Mouse (Mus musculus): ENCODE data around the gene Odf2. TPM values are rescaled to one million over a fixed set of nuclear protein-coding genes. Genes with fewer than 3 reads are reported as not detected.

Gene Odf2
- polyA plus RNA-seq, 1 experiment from 2014 or later: 42.4 TPM

DNA sequence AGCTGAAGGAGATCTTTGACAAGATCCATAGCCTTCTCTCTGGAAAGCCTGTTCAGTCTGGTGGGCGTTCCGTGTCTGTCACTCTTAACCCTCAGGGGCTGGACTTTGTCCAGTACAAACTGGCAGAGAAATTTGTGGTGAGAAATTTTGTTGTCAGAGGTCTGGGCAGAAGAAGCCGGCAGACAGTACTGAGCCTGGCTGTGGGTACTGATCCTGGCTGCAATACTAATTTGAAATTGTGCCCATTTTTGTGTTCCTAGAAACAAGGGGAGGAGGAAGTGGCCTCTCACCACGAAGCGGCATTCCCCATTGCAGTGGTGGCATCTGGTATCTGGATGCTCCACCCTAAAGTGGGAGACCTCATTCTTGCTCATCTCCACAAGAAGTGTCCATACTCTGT lies 59.9 kb downstream of the Odf2 start:
- Histone ChIP-seq H3K9ac (no peak overlapping the region), H3K27ac (no peak overlapping the region), H3K4me1 (replicated peaks) (0 out of 2 replicates have a peak, but pooled peaks cover 2% of the 10 kb centered on the region), H3K4me3 (no peak overlapping the region), H3K27me3 (no peaks in the 10 kb centered on the region), H3K9me3 (replicated peaks) (no peaks in the 10 kb centered on the region), H3K36me3 (peaks cover 76% of the 10 kb centered on the region), H3K4me2 (no peak overlapping the region)
- 89% methylated on average over 5 of the region's 5 CpGs for WGBS
- ATAC-seq (replicated peaks; ENCODE audit: insufficient number of reproducible peaks, insufficient read depth, low FRiP score, low read depth): no peak

DNA sequence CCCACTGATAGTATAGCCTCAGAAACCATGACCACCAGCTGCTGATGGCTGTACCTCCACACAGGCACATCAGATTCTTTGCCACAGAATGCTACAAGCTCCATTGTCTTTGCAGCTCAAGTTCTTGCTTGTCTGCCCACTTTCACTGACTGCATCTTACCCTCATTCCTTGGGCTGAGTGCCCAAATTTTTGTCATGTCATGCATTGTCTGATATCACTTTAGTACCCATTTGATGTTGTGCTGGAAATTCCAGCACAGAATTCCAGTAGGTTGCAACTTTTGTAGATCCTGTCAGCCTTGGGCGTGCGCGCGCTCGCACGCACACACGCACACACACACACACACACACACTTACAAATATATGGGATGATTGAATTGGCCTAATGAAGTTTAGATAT lies 72.2 kb downstream of the Odf2 start:
- no peak overlapping the region for H3K9ac ChIP-seq
- H3K4me2 ChIP-seq: no peak overlapping the region
- H3K27ac ChIP-seq: no peak overlapping the region
- 90% methylated on average over 7 of the region's 7 CpGs for WGBS
- H3K9me3 ChIP-seq (replicated peaks): no peaks in the 10 kb centered on the region
- H3K4me1 ChIP-seq (replicated peaks): peaks cover 18% of the 10 kb centered on the region
- ATAC-seq (replicated peaks; ENCODE audit: insufficient number of reproducible peaks, insufficient read depth, low FRiP score, low read depth): no peak
- peaks cover 19% of the 10 kb centered on the region for H3K36me3 ChIP-seq
- no peaks in the 10 kb centered on the region for H3K27me3 ChIP-seq
- H3K4me3 ChIP-seq: no peak overlapping the region

DNA sequence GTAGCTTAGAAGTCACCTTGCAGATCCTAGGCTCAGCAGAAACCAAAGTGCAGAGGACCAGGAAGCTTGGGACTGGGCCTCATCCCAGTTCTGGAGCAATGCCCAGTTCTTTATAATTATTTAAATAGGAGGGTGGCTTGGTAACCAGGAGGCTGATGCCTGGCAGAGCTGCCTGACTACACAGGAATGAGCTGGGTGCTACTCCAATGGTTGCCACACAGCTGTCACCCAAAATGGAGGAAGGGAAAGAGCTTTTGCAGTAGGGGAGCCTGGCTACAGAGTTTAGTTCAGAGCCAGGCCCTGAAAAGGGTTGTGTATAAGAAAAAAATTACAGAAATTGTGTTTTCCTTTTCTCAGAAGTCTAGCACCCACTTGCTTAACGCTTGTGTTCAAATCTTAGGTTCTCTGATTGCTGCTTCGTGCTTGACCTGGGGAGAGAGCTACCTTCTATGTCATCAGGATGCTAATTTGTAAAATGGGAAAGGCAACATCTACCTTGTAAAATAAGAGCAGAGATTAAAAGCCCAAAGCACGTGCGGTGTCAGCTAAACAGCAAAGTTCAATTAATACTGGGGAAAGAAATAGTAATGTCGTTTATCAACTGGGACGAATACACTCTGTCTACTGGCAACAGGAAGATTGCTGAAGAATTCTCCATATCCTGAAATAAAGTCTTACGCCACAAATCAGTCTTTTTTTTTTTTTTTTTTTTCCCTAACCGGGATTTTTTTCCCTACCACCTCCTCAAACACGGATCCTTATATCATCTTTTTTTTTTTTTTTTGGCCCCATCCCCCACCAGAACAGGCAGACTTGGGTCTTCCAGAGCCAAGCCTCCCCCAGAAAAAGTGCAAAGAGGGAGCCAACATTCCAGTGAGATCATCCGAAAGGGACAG lies 75.6 kb downstream of the Odf2 start:
- Histone ChIP-seq H3K4me2 (peak overlapping the region; percentile 66), H3K9me3 (replicated peaks) (no peaks in the 10 kb centered on the region), H3K9ac (peak overlapping the region; percentile 65), H3K4me3 (peak overlapping the region; percentile 84), H3K27me3 (no peaks in the 10 kb centered on the region), H3K4me1 (replicated peaks) (peaks cover 47% of the 10 kb centered on the region), H3K36me3 (peaks cover 3% of the 10 kb centered on the region; the same call in 1 of the 2 replicates), H3K27ac (peak overlapping the region; percentile 98)
- WGBS: 14% methylated on average over 10 of the region's 10 CpGs
- ATAC-seq (replicated peaks; ENCODE audit: insufficient number of reproducible peaks, insufficient read depth, low FRiP score, low read depth): no peak

DNA sequence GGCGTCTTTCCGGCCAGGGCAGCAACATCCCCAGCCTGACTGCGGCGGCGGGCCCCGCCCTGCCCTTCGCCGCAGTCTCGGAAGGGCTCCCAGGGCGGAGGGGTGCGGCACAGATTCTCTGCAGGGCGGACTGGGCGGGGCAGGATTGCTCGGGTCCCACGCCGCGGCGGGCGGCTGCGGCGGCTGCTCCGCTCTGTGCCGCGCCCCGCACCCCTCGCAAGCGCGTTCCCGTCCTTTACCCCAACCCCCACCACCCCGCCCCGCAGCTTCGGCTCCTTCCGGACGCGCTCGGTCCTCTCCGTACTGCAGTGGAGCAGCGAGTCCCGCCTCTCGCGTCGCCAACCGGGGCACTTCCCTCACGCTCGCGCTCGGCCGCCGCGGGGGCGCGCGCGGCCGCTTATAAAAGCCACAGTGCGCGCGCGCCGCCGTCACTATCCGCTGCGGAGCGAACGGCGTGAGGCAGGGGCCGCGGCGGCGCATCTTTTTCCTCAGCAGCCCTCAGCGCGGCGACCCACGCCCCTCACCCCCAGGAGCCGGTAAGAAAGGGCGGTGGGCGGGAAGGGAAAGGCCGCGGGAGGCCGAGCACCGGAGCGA lies 76.3 kb downstream of the Odf2 start, which contains the start of gene Sptan1:
Gene Sptan1, plus strand, starts transcription at position 311 of the 594 bp plus-strand sequence.
- Histone ChIP-seq H3K9me3 (replicated peaks) (no peaks in the 10 kb centered on the region), H3K4me2 (peak within 1 kb of the TSS; percentile 66), H3K4me3 (peak within 1 kb of the TSS; percentile 84), H3K36me3 (peaks cover 8% of the 10 kb centered on the region; the same call in 1 of the 2 replicates), H3K27me3 (no peaks in the 10 kb centered on the region), H3K27ac (peak within 1 kb of the TSS; percentile 98), H3K4me1 (replicated peaks) (peaks cover 54% of the 10 kb centered on the region), H3K9ac (peak within 1 kb of the TSS; percentile 96)
- ATAC-seq (replicated peaks; ENCODE audit: insufficient number of reproducible peaks, insufficient read depth, low FRiP score, low read depth): peak; percentile 98
- under 1% methylated on average over 78 of the region's 82 CpGs for WGBS

DNA sequence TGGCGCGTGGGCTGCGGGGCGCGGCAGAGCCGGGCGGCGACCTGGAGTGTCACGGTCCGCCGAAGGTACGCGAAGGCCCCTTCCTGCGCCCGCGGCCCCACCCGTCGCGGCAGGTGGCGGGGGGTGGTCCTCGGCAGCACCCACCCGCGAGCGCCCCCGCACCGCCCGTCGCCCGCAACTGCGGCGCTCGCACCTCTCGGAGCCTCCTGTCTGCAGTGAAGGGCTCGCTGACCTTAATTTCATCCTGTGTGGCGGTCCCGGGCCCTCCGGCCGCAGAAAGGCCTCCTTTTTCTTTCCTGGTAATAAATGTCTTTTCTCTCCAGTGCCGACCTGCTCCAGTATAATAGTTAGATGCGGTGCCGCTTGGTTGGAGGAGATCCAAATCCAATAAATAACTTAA lies 76.9 kb downstream of the Odf2 start:
- Histone ChIP-seq H3K4me2 (peak overlapping the region; percentile 66), H3K27me3 (no peaks in the 10 kb centered on the region), H3K36me3 (peaks cover 9% of the 10 kb centered on the region; the same call in 1 of the 2 replicates), H3K9me3 (replicated peaks) (no peaks in the 10 kb centered on the region), H3K4me1 (replicated peaks) (peaks cover 59% of the 10 kb centered on the region), H3K27ac (peak overlapping the region; percentile 98), H3K9ac (peak overlapping the region; percentile 96), H3K4me3 (peak overlapping the region; percentile 84)
- peak; percentile 40; the same call in 1 of the 2 replicates for ATAC-seq (replicated peaks; ENCODE audit: insufficient number of reproducible peaks, insufficient read depth, low FRiP score, low read depth)
- under 1% methylated on average over 40 of the region's 41 CpGs for WGBS

DNA sequence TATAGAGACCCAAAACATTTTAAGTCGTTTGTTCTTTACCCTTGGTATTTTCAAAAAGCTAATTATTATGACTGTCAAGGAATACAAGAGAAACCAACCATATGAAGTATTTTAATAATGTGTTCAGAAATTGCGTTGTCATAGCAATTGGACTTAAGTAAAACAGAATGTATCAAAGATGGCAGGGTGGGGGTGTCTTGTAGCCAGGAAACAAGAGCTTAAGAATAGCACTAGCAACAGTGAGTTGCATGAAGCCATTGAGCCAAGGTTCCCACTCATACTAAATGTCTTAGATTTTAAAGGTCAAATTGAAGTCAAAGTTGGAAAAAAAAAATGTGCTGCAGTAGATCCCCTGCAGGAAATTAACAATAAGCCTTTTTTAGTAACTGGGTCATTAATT lies 77.8 kb downstream of the Odf2 start:
- H3K27me3 ChIP-seq: no peaks in the 10 kb centered on the region
- H3K4me3 ChIP-seq: peak overlapping the region; percentile 84
- ATAC-seq (replicated peaks; ENCODE audit: insufficient number of reproducible peaks, insufficient read depth, low FRiP score, low read depth): no peak
- H3K4me1 ChIP-seq (replicated peaks): peaks cover 63% of the 10 kb centered on the region
- peak overlapping the region; percentile 98 for H3K27ac ChIP-seq
- peak overlapping the region; percentile 66 for H3K4me2 ChIP-seq
- WGBS: 53% methylated on average over 2 of the region's 2 CpGs
- H3K9me3 ChIP-seq (replicated peaks): no peaks in the 10 kb centered on the region
- peak overlapping the region; percentile 96; the same call in 1 of the 2 replicates for H3K9ac ChIP-seq
- H3K36me3 ChIP-seq: peaks cover 9% of the 10 kb centered on the region; the same call in 1 of the 2 replicates

DNA sequence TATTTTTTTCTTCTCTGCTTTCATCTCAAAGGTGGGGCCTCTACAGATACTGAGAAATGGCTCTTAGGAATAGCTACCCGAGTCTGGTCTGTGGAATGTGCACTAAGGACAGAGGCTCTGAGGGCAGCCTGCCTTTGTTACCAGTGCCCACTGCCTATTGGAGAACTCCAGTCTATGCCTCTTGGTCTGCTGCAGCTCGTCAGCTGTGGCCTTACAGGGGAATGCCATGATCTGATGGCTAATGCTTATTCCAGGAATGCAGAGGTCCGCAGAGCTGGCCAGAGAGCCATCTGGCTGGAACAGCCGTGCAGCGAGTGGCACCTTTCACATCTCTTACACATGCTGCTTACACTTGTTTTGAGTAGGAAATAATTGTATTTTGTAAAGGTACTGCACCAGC lies 78.7 kb downstream of the Odf2 start:
- peak overlapping the region; percentile 15; the same call in 1 of the 2 replicates for H3K9ac ChIP-seq
- peak overlapping the region; percentile 98 for H3K27ac ChIP-seq
- H3K27me3 ChIP-seq: no peaks in the 10 kb centered on the region
- H3K9me3 ChIP-seq (replicated peaks): no peaks in the 10 kb centered on the region
- 20% methylated on average over 5 of the region's 5 CpGs for WGBS
- H3K4me2 ChIP-seq: peak overlapping the region; percentile 66
- peaks cover 70% of the 10 kb centered on the region for H3K4me1 ChIP-seq (replicated peaks)
- ATAC-seq (replicated peaks; ENCODE audit: insufficient number of reproducible peaks, insufficient read depth, low FRiP score, low read depth): no peak
- peak overlapping the region; percentile 84 for H3K4me3 ChIP-seq
- peaks cover 9% of the 10 kb centered on the region; the same call in 1 of the 2 replicates for H3K36me3 ChIP-seq

DNA sequence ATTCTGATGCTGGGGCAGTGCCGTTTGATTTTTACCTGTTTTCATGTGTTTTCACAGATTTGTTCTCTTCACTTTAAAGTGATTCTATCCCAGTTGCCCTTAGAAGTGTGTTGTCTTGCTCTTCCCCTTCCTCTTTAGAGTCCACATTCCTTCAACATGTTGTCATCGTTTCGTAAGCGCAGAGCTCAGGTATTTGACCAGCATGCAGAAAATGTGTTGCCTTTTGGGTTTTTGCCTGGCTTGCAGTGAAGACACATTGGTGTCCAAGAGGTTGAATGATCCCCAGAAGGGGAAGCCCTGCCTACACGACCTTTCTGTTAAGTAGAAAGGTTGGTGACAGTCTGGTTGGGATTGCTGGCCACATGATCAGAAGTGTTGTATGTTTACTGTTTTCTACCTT lies 79.6 kb downstream of the Odf2 start:
- H3K4me2 ChIP-seq: peak overlapping the region; percentile 66
- no peaks in the 10 kb centered on the region for H3K9me3 ChIP-seq (replicated peaks)
- H3K4me1 ChIP-seq (replicated peaks): peaks cover 75% of the 10 kb centered on the region
- H3K9ac ChIP-seq: no peak overlapping the region
- peaks cover 9% of the 10 kb centered on the region; the same call in 1 of the 2 replicates for H3K36me3 ChIP-seq
- WGBS: 28% methylated on average over 5 of the region's 5 CpGs
- H3K27me3 ChIP-seq: no peaks in the 10 kb centered on the region
- H3K27ac ChIP-seq: peak overlapping the region; percentile 98
- H3K4me3 ChIP-seq: no peak overlapping the region
- ATAC-seq (replicated peaks; ENCODE audit: insufficient number of reproducible peaks, insufficient read depth, low FRiP score, low read depth): no peak

DNA sequence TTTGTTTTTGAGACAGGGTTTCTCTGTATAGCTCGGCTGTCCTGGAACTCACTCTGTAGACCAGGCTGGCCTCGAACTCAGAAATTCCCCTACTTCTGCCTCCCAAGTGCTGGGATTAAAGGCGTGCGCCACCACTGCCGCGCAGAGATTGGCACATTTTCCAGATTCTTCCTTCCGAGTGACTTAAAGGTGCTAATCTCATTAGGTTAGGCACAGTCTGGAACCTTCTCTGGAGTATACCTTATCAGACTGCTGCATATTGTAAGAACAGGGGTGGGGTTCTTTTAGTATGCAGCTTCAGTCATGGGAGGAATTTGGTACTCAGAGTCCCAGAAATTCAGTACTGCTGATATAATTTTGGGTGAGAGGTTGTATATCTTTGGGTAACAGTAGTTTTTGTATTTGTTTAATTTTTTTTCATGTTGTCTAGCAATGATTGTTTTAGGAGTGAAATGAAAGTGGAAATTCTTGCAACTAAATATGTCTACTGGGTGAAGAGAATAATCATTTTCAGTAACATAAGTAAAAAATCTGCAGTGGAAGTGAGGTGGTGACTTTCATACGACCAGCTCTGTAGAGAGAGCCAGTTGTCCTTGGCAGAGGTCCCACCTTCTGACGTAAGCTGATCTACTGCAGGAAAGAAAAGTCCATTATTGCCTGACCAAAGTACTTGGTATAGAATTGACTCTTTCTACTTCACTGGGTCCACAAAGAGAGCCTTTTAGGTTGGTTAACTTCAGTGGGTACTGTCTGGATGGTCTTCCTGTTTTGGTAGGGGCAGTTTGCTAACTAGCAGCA lies 83.0 kb downstream of the Odf2 start:
- no peaks in the 10 kb centered on the region for H3K27me3 ChIP-seq
- peak overlapping the region; percentile 80 for H3K27ac ChIP-seq
- WGBS: 33% methylated on average over 9 of the region's 9 CpGs
- H3K9me3 ChIP-seq (replicated peaks): no peaks in the 10 kb centered on the region
- H3K9ac ChIP-seq: no peak overlapping the region
- H3K36me3 ChIP-seq: peaks cover 19% of the 10 kb centered on the region
- 0 out of 2 replicates have a peak, but pooled peaks have one; percentile 65 for ATAC-seq (replicated peaks; ENCODE audit: insufficient number of reproducible peaks, insufficient read depth, low FRiP score, low read depth)
- H3K4me1 ChIP-seq (replicated peaks): peaks cover 61% of the 10 kb centered on the region
- no peak overlapping the region for H3K4me3 ChIP-seq
- H3K4me2 ChIP-seq: peak overlapping the region; percentile 19

DNA sequence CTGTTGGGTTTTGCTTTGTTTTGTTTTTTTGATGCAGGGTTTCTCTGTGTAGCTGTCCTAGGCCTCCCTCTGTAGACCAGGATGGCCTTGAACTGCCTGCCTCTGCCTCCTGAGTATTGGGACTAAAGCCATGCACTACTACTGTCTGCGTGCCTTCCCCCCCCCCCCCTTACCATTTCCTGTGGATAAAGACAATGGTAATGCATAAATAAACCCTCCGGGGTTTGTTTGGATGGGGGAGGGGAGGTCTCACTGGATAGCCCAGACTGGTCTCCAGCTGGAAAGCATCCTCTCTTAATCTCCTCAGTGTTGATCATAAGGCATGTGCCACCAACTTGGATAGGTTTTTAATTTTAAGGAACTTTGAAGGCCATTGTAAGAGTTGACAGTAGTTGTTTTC lies 84.5 kb downstream of the Odf2 start:
- ATAC-seq (replicated peaks; ENCODE audit: insufficient number of reproducible peaks, insufficient read depth, low FRiP score, low read depth): peak; percentile 47; the same call in 1 of the 2 replicates
- peaks cover 46% of the 10 kb centered on the region for H3K4me1 ChIP-seq (replicated peaks)
- H3K4me2 ChIP-seq: no peak overlapping the region
- no peak overlapping the region for H3K27ac ChIP-seq
- H3K9ac ChIP-seq: no peak overlapping the region
- no peaks in the 10 kb centered on the region for H3K9me3 ChIP-seq (replicated peaks)
- no peaks in the 10 kb centered on the region for H3K27me3 ChIP-seq
- peaks cover 26% of the 10 kb centered on the region for H3K36me3 ChIP-seq
- no peak overlapping the region for H3K4me3 ChIP-seq
- 26% methylated on average over 2 of the region's 2 CpGs for WGBS

DNA sequence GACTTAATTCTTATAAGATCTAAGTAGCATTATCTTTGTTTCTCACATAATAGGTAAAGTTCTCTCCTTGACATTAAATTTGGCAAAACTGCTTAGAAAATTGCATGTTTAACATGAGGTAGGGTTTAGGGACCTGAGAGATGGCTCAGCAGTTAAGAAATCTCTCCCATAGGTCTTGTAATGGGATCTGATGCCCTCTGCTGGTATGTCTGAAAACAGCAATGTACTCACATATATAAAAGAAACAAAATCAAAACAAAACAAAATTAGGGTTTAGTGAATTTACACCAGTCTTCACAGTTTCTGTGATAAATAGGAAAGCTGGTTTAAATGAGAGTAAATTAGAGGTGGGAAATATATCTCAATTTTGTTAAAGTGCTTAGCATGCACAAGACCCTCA lies 88.3 kb downstream of the Odf2 start:
- ATAC-seq (replicated peaks; ENCODE audit: insufficient number of reproducible peaks, insufficient read depth, low FRiP score, low read depth): no peak
- peaks cover 52% of the 10 kb centered on the region for H3K36me3 ChIP-seq
- H3K9ac ChIP-seq: no peak overlapping the region
- H3K4me1 ChIP-seq (replicated peaks): peaks cover 16% of the 10 kb centered on the region
- H3K27me3 ChIP-seq: no peaks in the 10 kb centered on the region
- no peaks in the 10 kb centered on the region for H3K9me3 ChIP-seq (replicated peaks)
- no peak overlapping the region for H3K4me3 ChIP-seq
- no peak overlapping the region for H3K27ac ChIP-seq
- H3K4me2 ChIP-seq: no peak overlapping the region
